Mouse (Mus musculus): ENCODE measurements around the gene Dpf3. TPM values are rescaled to one million over a fixed set of nuclear protein-coding genes. Genes with fewer than 3 reads are reported as not detected.

The Dpf3 gene
- polyA plus RNA-seq, 1 experiment from 2014 or later = 8.6 TPM

DNA sequence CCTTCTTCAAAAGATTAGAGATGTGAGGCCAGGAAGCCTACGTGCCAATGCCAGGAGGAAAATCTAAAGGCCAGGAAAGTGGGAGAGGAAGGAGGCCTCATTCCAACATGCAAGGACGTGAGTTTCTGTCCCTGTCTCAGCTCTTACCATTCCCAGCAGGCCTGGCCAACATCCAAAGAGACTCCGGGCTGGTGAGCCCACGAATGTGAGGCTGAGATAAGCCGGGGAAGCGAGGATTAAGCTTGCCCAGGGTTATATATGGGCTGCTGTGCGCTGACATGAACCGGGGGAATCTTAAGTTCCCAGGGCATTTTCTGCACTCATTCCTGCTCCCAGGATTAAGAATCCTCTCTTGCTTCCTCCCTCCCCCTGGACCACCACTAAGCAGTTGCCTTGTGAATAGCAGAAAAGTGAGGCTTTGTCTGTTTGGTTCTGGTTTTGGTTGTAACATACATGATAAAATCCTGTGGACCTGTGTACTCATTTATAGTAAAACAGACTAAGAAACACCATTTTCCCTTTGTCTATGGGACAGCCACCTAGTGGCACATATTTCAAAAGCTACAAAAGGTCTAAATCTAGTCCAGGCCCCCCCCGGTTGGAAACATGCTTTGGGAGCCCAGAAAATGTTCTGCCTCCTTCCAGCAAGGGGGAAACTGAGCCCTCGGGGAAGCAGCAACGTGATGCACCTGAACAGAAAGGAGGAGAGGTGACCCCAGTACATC, 62.6 kb downstream of the Dpf3 start:
- ATAC-seq = no peak
- 48% methylated on average over 11 of the region's 11 CpGs for WGBS
- Histone ChIP-seq H3K27me3 (replicated peaks) (no peaks in the 10 kb centered on the region), H3K4me2 (replicated peaks) (no peak overlapping the region), H3K9ac (no peak overlapping the region), H3K4me3 (replicated peaks) (no peak overlapping the region), H3K36me3 (no peaks in the 10 kb centered on the region), H3K9me3 (no peaks in the 10 kb centered on the region), H3K27ac (peak overlapping the region; percentile 32; the same call in 1 of the 2 replicates), H3K4me1 (replicated peaks) (peaks cover 7% of the 10 kb centered on the region; the same call in 1 of the 2 replicates)

DNA sequence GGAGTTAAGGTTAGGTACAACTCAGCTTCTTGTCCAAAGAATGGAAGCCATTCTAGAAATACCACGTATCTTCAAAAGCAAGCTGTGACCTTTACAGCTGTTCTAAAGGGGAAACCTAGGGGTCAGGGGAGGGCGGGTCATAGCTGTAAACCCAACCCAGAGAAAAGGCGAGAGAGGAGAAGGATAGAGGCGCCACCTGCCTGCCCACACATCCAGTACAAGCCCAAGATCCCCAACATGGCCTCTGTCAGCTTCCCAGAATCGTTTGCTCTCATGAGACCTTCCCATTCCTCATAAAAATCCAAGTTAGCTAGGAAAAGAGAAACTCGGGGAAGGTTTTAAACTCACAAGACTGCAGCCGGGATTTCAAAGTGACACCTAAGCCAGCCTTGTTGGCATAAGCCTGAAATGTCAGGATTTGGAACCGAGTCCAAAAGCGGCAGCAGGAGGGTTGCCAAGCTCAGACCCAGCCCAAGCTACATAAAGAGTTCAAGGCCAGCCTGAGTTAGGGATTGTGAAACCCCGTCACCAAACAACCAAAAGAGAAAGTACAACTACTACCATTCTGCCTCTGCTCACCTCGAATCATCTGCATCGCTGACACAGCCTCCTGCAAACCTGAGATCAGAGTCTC, 63.3 kb downstream of the Dpf3 start:
- WGBS = 72% methylated on average over 12 of the region's 12 CpGs
- H3K4me2 ChIP-seq (replicated peaks) = no peak overlapping the region
- no peaks in the 10 kb centered on the region for H3K9me3 ChIP-seq
- ATAC-seq = no peak
- no peaks in the 10 kb centered on the region for H3K36me3 ChIP-seq
- no peak overlapping the region for H3K9ac ChIP-seq
- no peak overlapping the region for H3K27ac ChIP-seq
- H3K4me1 ChIP-seq (replicated peaks) = peaks cover 7% of the 10 kb centered on the region; the same call in 1 of the 2 replicates
- H3K4me3 ChIP-seq (replicated peaks) = no peak overlapping the region
- no peaks in the 10 kb centered on the region for H3K27me3 ChIP-seq (replicated peaks)

DNA sequence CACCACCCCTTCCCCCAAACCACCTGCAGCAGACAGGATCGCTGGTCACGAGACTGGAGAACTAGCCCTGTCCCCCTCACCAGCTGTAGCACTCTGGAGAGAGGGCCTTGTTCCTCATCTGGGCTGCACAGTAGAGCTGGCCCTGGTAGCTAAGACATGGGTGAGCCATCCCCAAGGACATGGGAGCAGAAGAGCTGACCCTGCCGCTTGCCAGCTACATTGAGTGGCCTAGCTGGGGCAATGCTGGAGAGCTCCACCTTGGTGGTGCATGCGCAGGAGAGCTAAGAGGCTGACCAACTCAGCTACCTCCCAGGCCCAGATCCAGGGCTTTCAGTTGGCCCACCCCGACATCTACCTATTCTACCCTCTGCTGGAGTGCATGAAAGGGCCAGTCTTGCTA, 67.2 kb downstream of the Dpf3 start:
- no peak for ATAC-seq
- Histone ChIP-seq H3K27ac (no peak overlapping the region), H3K4me3 (replicated peaks) (no peak overlapping the region), H3K9ac (no peak overlapping the region), H3K9me3 (no peaks in the 10 kb centered on the region), H3K27me3 (replicated peaks) (no peaks in the 10 kb centered on the region), H3K4me2 (replicated peaks) (no peak overlapping the region), H3K36me3 (no peaks in the 10 kb centered on the region), H3K4me1 (replicated peaks) (0 out of 2 replicates have a peak, but pooled peaks cover 3% of the 10 kb centered on the region)
- WGBS = 93% methylated on average over 5 of the region's 5 CpGs

DNA sequence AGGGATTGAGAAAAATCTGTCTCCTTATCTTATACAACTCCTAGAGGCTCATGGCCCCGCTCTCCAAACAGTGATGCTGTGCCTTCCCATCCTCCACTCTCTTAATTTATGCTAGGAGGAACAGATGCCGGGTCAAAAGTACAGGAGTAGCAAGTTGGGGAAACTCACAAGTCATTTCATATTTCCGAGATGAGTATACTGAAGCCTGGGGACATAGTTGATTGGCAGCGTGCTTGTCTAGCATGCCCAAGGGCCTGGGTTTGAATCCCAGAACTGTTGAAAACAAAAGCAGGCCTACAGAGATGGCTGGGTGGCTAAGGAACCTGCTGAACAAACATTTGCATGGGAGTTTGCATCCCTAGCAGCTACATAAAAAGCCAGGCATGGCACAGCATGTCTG, 72.3 kb downstream of the Dpf3 start:
- Histone ChIP-seq H3K9ac (no peak overlapping the region), H3K9me3 (no peaks in the 10 kb centered on the region), H3K4me3 (replicated peaks) (no peak overlapping the region), H3K27ac (no peak overlapping the region), H3K27me3 (replicated peaks) (no peaks in the 10 kb centered on the region), H3K4me1 (replicated peaks) (no peaks in the 10 kb centered on the region), H3K36me3 (no peaks in the 10 kb centered on the region), H3K4me2 (replicated peaks) (no peak overlapping the region)
- 69% methylated on average over 4 of the region's 4 CpGs for WGBS
- no peak for ATAC-seq

DNA sequence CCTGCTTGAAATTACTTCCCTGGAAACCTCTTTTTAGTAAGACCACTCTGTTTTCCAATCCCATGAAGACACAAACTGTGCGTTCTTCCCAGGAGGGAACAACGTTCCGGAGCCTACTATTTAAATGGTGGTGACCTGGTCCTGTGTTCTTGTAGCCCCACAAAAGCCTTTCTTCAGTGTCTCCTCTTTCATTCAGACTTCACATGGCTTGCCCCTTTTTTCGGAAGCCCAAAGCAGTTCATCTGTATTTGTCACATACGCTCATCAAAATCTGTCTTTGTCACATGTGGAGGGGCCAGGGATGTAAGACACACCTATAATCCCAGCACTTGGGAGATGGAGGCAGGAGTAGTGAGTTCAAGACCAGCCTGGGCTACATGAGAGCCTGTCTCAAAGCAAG, 73.8 kb downstream of the Dpf3 start:
- Histone ChIP-seq H3K9ac (no peak overlapping the region), H3K27me3 (replicated peaks) (no peaks in the 10 kb centered on the region), H3K36me3 (no peaks in the 10 kb centered on the region), H3K4me3 (replicated peaks) (no peak overlapping the region), H3K27ac (no peak overlapping the region), H3K4me1 (replicated peaks) (no peaks in the 10 kb centered on the region), H3K9me3 (no peaks in the 10 kb centered on the region), H3K4me2 (replicated peaks) (no peak overlapping the region)
- ATAC-seq = no peak
- WGBS = 91% methylated on average over 5 of the region's 5 CpGs

DNA sequence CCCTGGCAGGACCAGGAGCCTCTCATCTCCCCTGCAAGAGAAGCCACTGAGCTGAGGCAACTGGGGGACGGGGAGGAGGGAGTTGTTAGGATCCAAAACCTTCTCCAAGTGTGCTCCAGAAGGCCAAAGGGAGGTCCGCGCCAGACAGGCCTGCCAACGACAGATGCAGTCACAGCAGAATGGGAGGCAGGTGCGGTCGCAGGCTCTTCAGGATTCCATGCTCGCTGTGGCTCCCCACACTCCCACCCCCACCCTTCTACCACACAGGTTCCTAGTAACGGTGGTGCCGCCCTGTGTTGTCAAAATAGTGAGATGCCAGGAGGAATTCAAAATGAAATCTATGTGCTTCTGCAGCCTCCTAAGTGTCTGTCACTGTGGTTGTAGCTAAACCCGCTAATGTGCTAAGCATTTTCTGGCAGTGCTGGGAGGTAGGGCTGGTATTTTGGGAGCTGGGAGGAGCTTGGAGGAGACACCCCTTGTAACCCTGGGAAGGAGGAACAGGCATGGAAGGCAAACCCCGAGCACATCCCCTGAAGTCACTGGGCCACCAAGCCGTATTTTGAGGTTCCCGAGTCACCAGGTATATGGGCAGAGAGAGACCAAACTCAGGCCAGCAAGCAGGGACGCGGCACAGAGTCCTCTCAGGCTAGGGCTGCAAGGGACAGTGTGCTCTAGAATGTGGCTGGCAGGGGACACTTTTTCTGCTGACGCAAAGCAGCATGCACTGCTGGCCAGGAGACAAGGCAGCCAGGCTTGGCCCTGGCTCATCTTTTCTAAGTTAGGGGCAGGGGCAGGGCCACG, 75.6 kb downstream of the Dpf3 start:
- Histone ChIP-seq H3K9me3 (no peaks in the 10 kb centered on the region), H3K4me1 (replicated peaks) (no peaks in the 10 kb centered on the region), H3K27ac (no peak overlapping the region), H3K36me3 (no peaks in the 10 kb centered on the region), H3K4me3 (replicated peaks) (no peak overlapping the region), H3K27me3 (replicated peaks) (no peaks in the 10 kb centered on the region), H3K4me2 (replicated peaks) (no peak overlapping the region), H3K9ac (no peak overlapping the region)
- 57% methylated on average over 17 of the region's 17 CpGs for WGBS
- no peak for ATAC-seq

DNA sequence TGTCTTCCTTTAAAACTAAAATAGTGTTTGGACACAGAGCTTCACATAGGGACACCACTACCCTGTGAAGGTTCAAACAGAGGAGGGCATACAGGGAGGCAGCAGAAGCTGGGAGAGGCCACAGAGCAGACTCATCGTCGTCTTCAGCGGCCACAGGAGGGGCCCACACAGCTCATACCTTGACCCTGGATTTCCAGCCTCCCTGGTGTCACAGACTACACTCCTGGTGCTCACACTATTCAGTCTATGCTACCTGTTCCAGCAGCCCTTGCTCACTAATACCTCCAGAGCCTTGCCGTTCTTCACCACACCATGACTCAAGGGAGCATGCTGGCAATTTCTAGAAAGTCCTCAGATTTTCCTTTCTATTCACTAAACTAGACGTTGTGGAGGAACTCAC, 76.5 kb downstream of the Dpf3 start:
- WGBS = 65% methylated on average over 5 of the region's 5 CpGs
- Histone ChIP-seq H3K9me3 (no peaks in the 10 kb centered on the region), H3K4me3 (replicated peaks) (no peak overlapping the region), H3K27ac (no peak overlapping the region), H3K27me3 (replicated peaks) (no peaks in the 10 kb centered on the region), H3K4me1 (replicated peaks) (no peaks in the 10 kb centered on the region), H3K4me2 (replicated peaks) (no peak overlapping the region), H3K36me3 (no peaks in the 10 kb centered on the region), H3K9ac (no peak overlapping the region)
- no peak for ATAC-seq

DNA sequence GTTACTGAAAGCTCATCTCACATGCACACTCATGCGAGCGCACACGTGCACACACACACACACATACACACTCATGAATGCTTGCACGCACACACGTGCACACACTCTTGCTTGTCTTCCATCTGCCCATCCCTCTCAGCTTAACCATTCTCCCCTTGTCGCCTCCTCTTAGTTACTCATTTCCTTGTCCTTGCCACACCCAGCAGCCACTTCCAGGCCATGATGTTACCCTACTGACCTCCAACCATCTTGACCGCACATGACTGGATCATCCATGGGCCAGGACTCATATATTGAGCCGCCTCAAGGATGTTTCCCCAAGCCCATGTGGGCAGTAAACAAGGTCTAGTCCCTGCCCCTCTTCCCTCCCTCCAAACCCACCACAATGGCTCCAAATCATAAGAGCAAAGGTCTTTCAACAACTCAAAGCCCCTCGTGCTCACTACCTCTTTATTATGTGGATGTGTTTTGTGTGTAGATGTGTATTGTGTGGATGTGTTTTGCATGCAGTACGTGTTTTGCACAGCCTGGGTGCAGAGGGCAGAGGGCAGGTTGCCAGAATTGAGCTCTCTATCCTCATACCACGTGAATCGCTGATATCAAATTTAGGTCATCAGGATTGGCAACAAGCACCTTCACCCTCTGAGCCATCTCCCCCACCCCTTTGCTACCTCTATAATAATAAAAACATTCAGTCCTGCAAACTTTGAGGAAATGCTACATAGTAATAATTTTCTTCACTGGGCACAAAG, 82.0 kb downstream of the Dpf3 start:
- H3K4me2 ChIP-seq (replicated peaks) = no peak overlapping the region
- H3K27ac ChIP-seq = no peak overlapping the region
- no peaks in the 10 kb centered on the region for H3K4me1 ChIP-seq (replicated peaks)
- no peak overlapping the region for H3K4me3 ChIP-seq (replicated peaks)
- no peaks in the 10 kb centered on the region for H3K36me3 ChIP-seq
- no peak overlapping the region for H3K9ac ChIP-seq
- WGBS = 88% methylated on average over 12 of the region's 12 CpGs
- H3K27me3 ChIP-seq (replicated peaks) = no peaks in the 10 kb centered on the region
- no peaks in the 10 kb centered on the region for H3K9me3 ChIP-seq
- no peak for ATAC-seq

DNA sequence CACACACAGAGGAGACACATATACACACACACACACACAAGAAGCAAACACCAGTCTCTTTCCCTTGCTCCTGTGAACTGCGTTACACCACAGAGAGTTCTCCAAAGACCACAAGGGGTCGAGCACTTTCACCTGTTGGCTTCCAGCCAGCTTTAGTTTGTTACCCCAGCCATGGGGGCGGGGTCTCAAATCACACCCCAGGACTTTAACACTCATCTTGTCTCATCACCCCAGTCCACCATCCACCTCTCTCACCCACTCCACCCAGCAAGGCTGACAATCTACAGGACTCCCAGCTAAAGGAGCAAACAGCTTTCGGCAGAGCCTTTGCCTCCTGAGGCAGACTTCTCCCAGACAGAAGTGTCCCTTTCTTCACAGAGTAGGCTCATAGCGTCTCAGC, 85.2 kb downstream of the Dpf3 start:
- Histone ChIP-seq H3K27me3 (replicated peaks) (no peaks in the 10 kb centered on the region), H3K9me3 (no peaks in the 10 kb centered on the region), H3K27ac (no peak overlapping the region), H3K9ac (no peak overlapping the region), H3K4me2 (replicated peaks) (no peak overlapping the region), H3K4me3 (replicated peaks) (no peak overlapping the region), H3K4me1 (replicated peaks) (no peaks in the 10 kb centered on the region), H3K36me3 (no peaks in the 10 kb centered on the region)
- ATAC-seq = no peak
- WGBS = 69% methylated on average over 5 of the region's 5 CpGs

DNA sequence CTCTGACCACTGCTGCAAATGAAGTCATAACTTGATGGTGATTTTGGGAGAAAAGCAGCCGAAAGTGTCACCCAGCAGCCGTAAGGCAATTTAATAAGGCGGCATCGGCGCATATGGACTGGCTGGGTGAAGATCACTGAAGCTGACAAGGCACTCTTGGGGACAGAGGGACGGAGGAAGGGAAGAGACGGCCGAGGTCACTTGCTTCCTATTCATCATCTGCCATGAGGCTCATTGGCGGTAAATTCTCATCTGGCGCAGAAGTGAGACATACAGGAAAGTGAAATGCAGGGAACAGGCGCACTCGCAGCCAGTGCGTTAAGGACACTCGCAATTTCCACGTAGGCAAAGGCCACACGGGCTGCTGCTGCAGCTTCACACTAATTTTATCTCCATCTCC, 95.5 kb downstream of the Dpf3 start:
- 82% methylated on average over 16 of the region's 16 CpGs for WGBS
- Histone ChIP-seq H3K27ac (no peak overlapping the region), H3K4me2 (replicated peaks) (no peak overlapping the region), H3K9ac (no peak overlapping the region), H3K36me3 (no peaks in the 10 kb centered on the region), H3K4me1 (replicated peaks) (no peaks in the 10 kb centered on the region), H3K27me3 (replicated peaks) (no peaks in the 10 kb centered on the region), H3K4me3 (replicated peaks) (no peak overlapping the region), H3K9me3 (no peaks in the 10 kb centered on the region)
- no peak for ATAC-seq

DNA sequence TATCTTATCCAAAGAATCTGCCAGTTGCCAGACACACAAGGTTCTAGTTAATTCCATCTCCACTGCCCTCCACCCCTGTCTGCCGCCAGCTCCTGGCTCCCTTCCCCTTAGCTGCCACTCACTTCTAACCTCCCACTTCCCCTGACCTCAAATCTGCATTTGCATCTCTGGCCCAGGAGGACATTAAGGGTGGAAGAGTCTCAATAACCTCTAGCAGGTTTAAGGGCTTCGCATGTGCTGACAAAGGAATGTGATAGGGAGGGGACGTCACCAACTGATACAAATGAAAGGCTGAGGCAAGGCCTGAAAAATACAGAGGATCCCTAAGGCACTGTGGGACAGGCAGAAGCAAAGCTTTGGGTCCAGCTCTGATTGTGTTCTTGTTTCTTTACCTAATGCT, 100.0 kb downstream of the Dpf3 start:
- 36% methylated on average over 3 of the region's 3 CpGs for WGBS
- Histone ChIP-seq H3K9me3 (no peaks in the 10 kb centered on the region), H3K27me3 (replicated peaks) (no peaks in the 10 kb centered on the region), H3K4me2 (replicated peaks) (no peak overlapping the region), H3K36me3 (no peaks in the 10 kb centered on the region), H3K4me1 (replicated peaks) (no peaks in the 10 kb centered on the region), H3K9ac (no peak overlapping the region), H3K27ac (no peak overlapping the region), H3K4me3 (replicated peaks) (no peak overlapping the region)
- ATAC-seq = no peak

DNA sequence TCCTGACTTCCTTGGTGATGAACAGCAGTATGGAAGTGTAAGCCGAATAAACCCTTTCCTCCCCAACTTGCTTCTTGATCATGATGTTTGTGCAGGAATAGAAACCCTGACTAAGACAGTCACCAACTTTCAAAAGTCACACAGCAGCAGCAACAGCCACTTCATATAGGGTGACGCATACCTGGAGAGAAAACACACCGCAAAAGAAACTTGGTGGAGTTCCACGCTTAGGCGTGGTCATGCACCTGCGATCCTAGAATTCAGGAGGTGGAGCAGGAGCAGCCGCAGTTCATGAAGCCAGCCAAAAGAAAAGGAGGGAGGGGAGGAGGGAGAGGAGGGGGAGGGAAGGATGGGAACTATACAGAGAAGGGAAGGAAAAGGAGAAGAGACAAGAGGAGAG, 106.4 kb downstream of the Dpf3 start:
- WGBS = 82% methylated on average over 7 of the region's 7 CpGs
- no peaks in the 10 kb centered on the region for H3K36me3 ChIP-seq
- no peak for ATAC-seq

More for the DNA sequence above, 106.4 kb downstream of the Dpf3 start:
- Histone ChIP-seq H3K4me1 (replicated peaks) (no peaks in the 10 kb centered on the region), H3K9ac (no peak overlapping the region), H3K27me3 (replicated peaks) (no peaks in the 10 kb centered on the region), H3K9me3 (no peaks in the 10 kb centered on the region), H3K4me3 (replicated peaks) (no peak overlapping the region), H3K27ac (no peak overlapping the region), H3K4me2 (replicated peaks) (no peak overlapping the region)
